Mouse (Mus musculus) hindbrain, embryonic 11.5 days (tissue): ENCODE results near the gene Tmco3. TPM values are rescaled to one million over a fixed set of nuclear protein-coding genes. Genes with fewer than 3 reads are reported as not detected.

Experiments
- ATAC-seq: fragments of 200-750 bp; cut with Nextera tagmentation; 2 replicates; pipeline ENCODE4 v1.8.0; 2017; ENCODE audit warnings: mild to moderate bottlenecking, moderate TSS enrichment, moderate library complexity; ENCODE audit not compliant: low FRiP score
- DNase-seq: peaks from one replicate; pipeline ENCODE4 v3.0.0-alpha.2; 2015; ENCODE audit warnings: low spot score
- H3K27ac ChIP-seq: fragments of 300-500 bp; sonication (generic); 2 replicates; pipeline ENCODE4 v1.5.1; 2014; ENCODE audit warnings: mild to moderate bottlenecking, low read depth, low read length
- H3K27me3 ChIP-seq: fragments of 300-500 bp; sonication (generic); 2 replicates; pipeline ENCODE4 v1.6.1; 2014; ENCODE audit warnings: mild to moderate bottlenecking, low read length, moderate library complexity, mixed read lengths; ENCODE audit not compliant: control insufficient read depth, insufficient read depth
- H3K36me3 ChIP-seq: fragments of 300-500 bp; sonication (generic); 2 replicates; pipeline ENCODE4 v1.6.1; 2014; ENCODE audit warnings: mild to moderate bottlenecking, low read length, moderate library complexity, mixed read lengths; ENCODE audit not compliant: control insufficient read depth, insufficient read depth
- H3K4me1 ChIP-seq: fragments of 300-500 bp; sonication (generic); replicated peaks from 2 replicates; pipeline ENCODE4 v1.6.1; 2014; ENCODE audit warnings: low read length, mixed read lengths; ENCODE audit not compliant: control insufficient read depth, insufficient read depth
- H3K4me2 ChIP-seq: fragments of 300-500 bp; sonication (generic); replicated peaks from 2 replicates; pipeline ENCODE4 v1.6.1; 2014; ENCODE audit warnings: mild to moderate bottlenecking, low read depth, low read length
- H3K4me3 ChIP-seq: fragments of 300-500 bp; sonication (generic); 2 replicates; pipeline ENCODE4 v1.5.1; 2014; ENCODE audit warnings: low read depth, low read length
- H3K9ac ChIP-seq: fragments of 300-500 bp; sonication (generic); 2 replicates; pipeline ENCODE4 v1.6.1; 2014; ENCODE audit warnings: low read depth, low read length
- H3K9me3 ChIP-seq: fragments of 300-500 bp; sonication (generic); 2 replicates; pipeline ENCODE4 v1.6.1; 2016; ENCODE audit warnings: low read length; ENCODE audit not compliant: control insufficient read depth
- WGBS: fragments of 180-500 bp; shearing (Covaris S2); extraction: QIAGEN DNeasy Blood & Tissue Kit; methylation state at CpG from one replicate; pipeline ENCODE4 v1.1.7; 2014; 5-methylcytosine and 5-hydroxymethylcytosine counted together
- polyA plus RNA-seq: library from polyadenylated mRNA; unstranded; fragments of >200 nt; fragmentation: Nextera tagmentation; extraction: Ambion mirVana; gene quantifications from 2 replicates; pipeline ENCODE4 v1.2.1, GENCODE M21; 2014

Gene Tmco3
- polyA plus RNA-seq, 1 experiment from 2014 or later: 37.1 TPM

GRCm38 (mm10) chr8:13361865-13362264 is 73.9 kb downstream of the Tmco3 start:
- Histone ChIP-seq H3K4me1 (no peaks in the 10 kb centered on the region), H3K9ac (no peak overlapping the region), H3K9me3 (no peaks in the 10 kb centered on the region), H3K4me2 (no peak overlapping the region), H3K27me3 (no peaks in the 10 kb centered on the region), H3K4me3 (no peak overlapping the region), H3K27ac (no peak overlapping the region), H3K36me3 (peaks cover 42% of the 10 kb centered on the region)
- no peak for ATAC-seq
- peak; percentile 19 for DNase-seq
- WGBS: 95% methylated on average over 6 of the region's 6 CpGs

Other genes starting within 250 kb of the Tmco3 start
- gene Proz, start 227.3 kb upstream of the Tmco3 start, polyA plus RNA-seq: 0.22 and 0.40 TPM in 2 replicates
- 54.1 and 56.3 TPM in 2 replicates for gene Pcid2, start 182.7 kb upstream of the Tmco3 start, polyA plus RNA-seq
- 83.5 and 93.0 TPM in 2 replicates for gene Cul4a, start 182.6 kb upstream of the Tmco3 start, polyA plus RNA-seq
- gene Lamp1, start 129.0 kb upstream of the Tmco3 start, polyA plus RNA-seq: 261 and 286 TPM in 2 replicates
- gene Grtp1, start 87.6 kb upstream of the Tmco3 start, polyA plus RNA-seq: 12.9 and 13.0 TPM in 2 replicates
- 0.26 and 0.32 TPM in 2 replicates for gene Adprhl1, start 34.0 kb upstream of the Tmco3 start, polyA plus RNA-seq
- gene Dcun1d2, start 59 bp upstream of the Tmco3 start, polyA plus RNA-seq: 30.2 and 32.5 TPM in 2 replicates
- 175 and 188 TPM in 2 replicates for gene Tfdp1, start 50.6 kb downstream of the Tmco3 start, polyA plus RNA-seq
- 0.11 TPM in 1 of 2 replicates, not detected in the other for gene Atp4b, start 108.6 kb downstream of the Tmco3 start, polyA plus RNA-seq
- gene Grk1, start 116.9 kb downstream of the Tmco3 start, polyA plus RNA-seq: 0.03 TPM in 1 of 2 replicates, not detected in the other
- gene Tmem255b, start 147.0 kb downstream of the Tmco3 start, polyA plus RNA-seq: not detected in 2 replicates
- 5.9 and 9.8 TPM in 2 replicates for gene Gas6, start 206.3 kb downstream of the Tmco3 start, polyA plus RNA-seq